Mouse (Mus musculus): ENCODE measurements around the gene Bcl2. TPM values are rescaled to one million over a fixed set of nuclear protein-coding genes. Genes with fewer than 3 reads are reported as not detected.
"Not testable (repeated sequence)": the region's sequence is repeated elsewhere in the genome, so short reads cannot be mapped to it uniquely, and the experiment has no call there.

Bcl2 gene
- polyA plus RNA-seq, 1 experiment from 2014 or later = 11.7 TPM

- no peaks in the 10 kb centered on the region for H3K9me3 ChIP-seq (replicated peaks)
- WGBS = 86% methylated on average over 3 of the region's 3 CpGs
- no peak overlapping the region for H3K27ac ChIP-seq
- no peak for DNase-seq (ENCODE audit: low spot score)
- H3K4me1 ChIP-seq = no peaks in the 10 kb centered on the region
- no peaks in the 10 kb centered on the region for H3K27me3 ChIP-seq (ENCODE audit: low read depth, poor library complexity, severe bottlenecking)
- peaks cover 38% of the 10 kb centered on the region for H3K36me3 ChIP-seq
- no peak overlapping the region for H3K4me3 ChIP-seq
Observed at GRCm38 (mm10) chr1:106738092-106738491, 24.0 kb upstream of the Bcl2 start.

GRCm38 (mm10) chr1:106736211-106736610 is 22.1 kb upstream of the Bcl2 start:
- H3K9me3 ChIP-seq (replicated peaks) = no peaks in the 10 kb centered on the region
- H3K27ac ChIP-seq = no peak overlapping the region
- H3K4me1 ChIP-seq = no peaks in the 10 kb centered on the region
- peaks cover 38% of the 10 kb centered on the region for H3K36me3 ChIP-seq
- no peak for DNase-seq (ENCODE audit: low spot score)
- no peak overlapping the region for H3K4me3 ChIP-seq
- no peaks in the 10 kb centered on the region for H3K27me3 ChIP-seq (ENCODE audit: low read depth, poor library complexity, severe bottlenecking)
- 96% methylated on average over 8 of the region's 8 CpGs for WGBS

GRCm38 (mm10) chr1:106735586-106735985 is 21.5 kb upstream of the Bcl2 start:
- no peaks in the 10 kb centered on the region for H3K4me1 ChIP-seq
- H3K9me3 ChIP-seq (replicated peaks) = no peaks in the 10 kb centered on the region
- WGBS = 74% methylated on average over 2 of the region's 2 CpGs
- H3K27me3 ChIP-seq (ENCODE audit: low read depth, poor library complexity, severe bottlenecking) = no peaks in the 10 kb centered on the region
- no peak overlapping the region for H3K4me3 ChIP-seq
- peak; percentile 52 for DNase-seq (ENCODE audit: low spot score)
- H3K27ac ChIP-seq = no peak overlapping the region
- peaks cover 35% of the 10 kb centered on the region for H3K36me3 ChIP-seq

- H3K4me3 ChIP-seq = no peak overlapping the region
- H3K27me3 ChIP-seq (ENCODE audit: low read depth, poor library complexity, severe bottlenecking) = no peaks in the 10 kb centered on the region
- no peaks in the 10 kb centered on the region for H3K9me3 ChIP-seq (replicated peaks)
- no peak for DNase-seq (ENCODE audit: low spot score)
- no peaks in the 10 kb centered on the region for H3K36me3 ChIP-seq
- peaks cover under 1% of the 10 kb centered on the region; the same call in 1 of the 2 replicates for H3K4me1 ChIP-seq
- WGBS = 48% methylated on average over 5 of the region's 5 CpGs
- H3K27ac ChIP-seq = no peak overlapping the region
Observed at GRCm38 (mm10) chr1:106722061-106722460, 8.0 kb upstream of the Bcl2 start.

GRCm38 (mm10) chr1:106717736-106718135 is 3.7 kb upstream of the Bcl2 start:
- not testable (repeated sequence) for H3K9me3 ChIP-seq (replicated peaks); DNase-seq (ENCODE audit: low spot score); H3K27ac ChIP-seq; H3K27me3 ChIP-seq (ENCODE audit: low read depth, poor library complexity, severe bottlenecking); H3K4me3 ChIP-seq; H3K36me3 ChIP-seq
- 86% methylated on average over 7 of the region's 7 CpGs for WGBS
- H3K4me1 ChIP-seq = peaks cover 14% of the 10 kb centered on the region

- peaks cover 20% of the 10 kb centered on the region for H3K4me1 ChIP-seq
- no peaks in the 10 kb centered on the region for H3K36me3 ChIP-seq
- 45% methylated on average over 7 of the region's 7 CpGs for WGBS
- no peak overlapping the region for H3K4me3 ChIP-seq
- no peaks in the 10 kb centered on the region for H3K9me3 ChIP-seq (replicated peaks)
- no peaks in the 10 kb centered on the region for H3K27me3 ChIP-seq (ENCODE audit: low read depth, poor library complexity, severe bottlenecking)
- peak; percentile 76 for DNase-seq (ENCODE audit: low spot score)
- no peak overlapping the region for H3K27ac ChIP-seq
Observed at GRCm38 (mm10) chr1:106717071-106717601, 3.1 kb upstream of the Bcl2 start.

GRCm38 (mm10) chr1:106716141-106716540 is 2.1 kb upstream of the Bcl2 start:
- H3K4me3 ChIP-seq = no peak overlapping the region
- DNase-seq (ENCODE audit: low spot score) = no peak
- H3K9me3 ChIP-seq (replicated peaks) = no peaks in the 10 kb centered on the region
- H3K4me1 ChIP-seq = peaks cover 29% of the 10 kb centered on the region
- H3K36me3 ChIP-seq = no peaks in the 10 kb centered on the region
- 94% methylated on average over 3 of the region's 3 CpGs for WGBS
- H3K27me3 ChIP-seq (ENCODE audit: low read depth, poor library complexity, severe bottlenecking) = no peaks in the 10 kb centered on the region
- no peak overlapping the region for H3K27ac ChIP-seq

- WGBS = 85% methylated on average over 13 of the region's 13 CpGs
- Histone ChIP-seq H3K27me3 (ENCODE audit: low read depth, poor library complexity, severe bottlenecking) (no peaks in the 10 kb centered on the region), H3K4me3 (no peak overlapping the region), H3K27ac (peak overlapping the region; percentile 97; the same call in 1 of the 2 replicates), H3K36me3 (no peaks in the 10 kb centered on the region), H3K9me3 (replicated peaks) (no peaks in the 10 kb centered on the region), H3K4me1 (peaks cover 30% of the 10 kb centered on the region)
- no peak for DNase-seq (ENCODE audit: low spot score)
Observed at GRCm38 (mm10) chr1:106715111-106716083, 1.3 kb upstream of the Bcl2 start.

- peak; percentile 67 for DNase-seq (ENCODE audit: low spot score)
- 6% methylated on average over 21 of the region's 21 CpGs for WGBS
- peak overlapping the region; percentile 97 for H3K27ac ChIP-seq
Observed at GRCm38 (mm10) chr1:106714530-106714981, 482 bp upstream of the Bcl2 start.

GRCm38 (mm10) chr1:106712330-106712729 is 1.7 kb downstream of the Bcl2 start:
- DNase-seq (ENCODE audit: low spot score) = peak; percentile 57
- Histone ChIP-seq H3K36me3 (no peaks in the 10 kb centered on the region), H3K4me3 (peak overlapping the region; percentile 83), H3K9me3 (replicated peaks) (no peaks in the 10 kb centered on the region), H3K27me3 (ENCODE audit: low read depth, poor library complexity, severe bottlenecking) (no peaks in the 10 kb centered on the region), H3K4me1 (peaks cover 30% of the 10 kb centered on the region), H3K27ac (peak overlapping the region; percentile 34; the same call in 1 of the 2 replicates)
- 12% methylated on average over 22 of the region's 22 CpGs for WGBS

More at GRCm38 (mm10) chr1:106714530-106714981, 482 bp upstream of the Bcl2 start:
- H3K4me3 ChIP-seq = peak overlapping the region; percentile 83
- H3K36me3 ChIP-seq = no peaks in the 10 kb centered on the region
- H3K9me3 ChIP-seq (replicated peaks) = no peaks in the 10 kb centered on the region
- H3K27me3 ChIP-seq (ENCODE audit: low read depth, poor library complexity, severe bottlenecking) = no peaks in the 10 kb centered on the region
- peaks cover 30% of the 10 kb centered on the region for H3K4me1 ChIP-seq

GRCm38 (mm10) chr1:106711356-106712125 is 2.5 kb downstream of the Bcl2 start:
- Histone ChIP-seq H3K27me3 (ENCODE audit: low read depth, poor library complexity, severe bottlenecking) (no peaks in the 10 kb centered on the region), H3K4me3 (peak overlapping the region; percentile 83), H3K27ac (no peak overlapping the region), H3K9me3 (replicated peaks) (no peaks in the 10 kb centered on the region), H3K36me3 (no peaks in the 10 kb centered on the region), H3K4me1 (peaks cover 26% of the 10 kb centered on the region)
- WGBS = 78% methylated on average over 12 of the region's 12 CpGs
- no peak for DNase-seq (ENCODE audit: low spot score)

GRCm38 (mm10) chr1:106710202-106710601 is 3.9 kb downstream of the Bcl2 start:
- 92% methylated on average over 7 of the region's 7 CpGs for WGBS
- H3K27me3 ChIP-seq (ENCODE audit: low read depth, poor library complexity, severe bottlenecking) = no peaks in the 10 kb centered on the region
- H3K27ac ChIP-seq = no peak overlapping the region
- H3K36me3 ChIP-seq = no peaks in the 10 kb centered on the region
- H3K9me3 ChIP-seq (replicated peaks) = no peaks in the 10 kb centered on the region
- H3K4me3 ChIP-seq = no peak overlapping the region
- no peak for DNase-seq (ENCODE audit: low spot score)
- H3K4me1 ChIP-seq = peaks cover 26% of the 10 kb centered on the region

All from limb, embryonic 10.5 days (tissue).